Mouse (Mus musculus) limb, embryonic 12.5 days (tissue): ENCODE results near the gene Ccdc27. TPM values are rescaled to one million over a fixed set of nuclear protein-coding genes. Genes with fewer than 3 reads are reported as not detected.

ENCODE experiments used
- ATAC-seq: fragments of 200-750 bp; cut with Nextera tagmentation; 2 replicates; pipeline ENCODE4 v1.8.0; 2017; ENCODE audit warnings: low read depth, moderate TSS enrichment; ENCODE audit not compliant: insufficient number of reproducible peaks, insufficient read depth, low FRiP score, low TSS enrichment
- H3K27ac ChIP-seq: fragments of 300-500 bp; sonication (generic); 2 replicates; pipeline ENCODE4 v1.5.1; 2016; ENCODE audit warnings: mild to moderate bottlenecking, moderate library complexity
- H3K27me3 ChIP-seq: fragments of 300-500 bp; sonication (generic); 2 replicates; pipeline ENCODE4 v1.6.1; 2016; ENCODE audit warnings: mild to moderate bottlenecking, moderate library complexity
- H3K36me3 ChIP-seq: fragments of 300-500 bp; sonication (generic); 2 replicates; pipeline ENCODE4 v1.6.1; 2016; ENCODE audit warnings: mild to moderate bottlenecking, moderate library complexity
- H3K4me1 ChIP-seq: fragments of 300-500 bp; sonication (generic); replicated peaks from 2 replicates; pipeline ENCODE4 v1.6.1; 2016
- H3K4me2 ChIP-seq: fragments of 300-500 bp; sonication (generic); 2 replicates; pipeline ENCODE4 v1.6.1; 2016; ENCODE audit warnings: mild to moderate bottlenecking, moderate library complexity
- H3K4me3 ChIP-seq: fragments of 300-500 bp; sonication (generic); replicated peaks from 2 replicates; pipeline ENCODE4 v1.5.1; 2016; ENCODE audit warnings: mild to moderate bottlenecking
- H3K9ac ChIP-seq: fragments of 300-500 bp; sonication (generic); replicated peaks from 2 replicates; pipeline ENCODE4 v1.6.1; 2016; ENCODE audit warnings: mild to moderate bottlenecking, moderate library complexity
- H3K9me3 ChIP-seq: fragments of 300-500 bp; sonication (generic); 2 replicates; pipeline ENCODE4 v1.6.1; 2016; ENCODE audit warnings: mild to moderate bottlenecking, moderate library complexity
- WGBS: fragments of 180-500 bp; shearing (Covaris S2); methylation state at CpG from one replicate; pipeline ENCODE4 v1.1.7; 2016; 5-methylcytosine and 5-hydroxymethylcytosine counted together
- polyA plus RNA-seq: library from polyadenylated mRNA; unstranded; fragments of >200 nt; fragmentation: Nextera tagmentation; extraction: Ambion mirVana; gene quantifications from 2 replicates; pipeline ENCODE4 v1.2.1, GENCODE M21; 2016

Ccdc27 gene
- polyA plus RNA-seq, 1 experiment from 2014 or later: not detected

GRCm38 (mm10) chr4:154011646-154012089 is 30.8 kb downstream of the Ccdc27 start, which contains the start of gene Lrrc47:
Gene Lrrc47, plus strand, starts transcription at chr4:154011731.
- Histone ChIP-seq H3K4me2 (peak within 1 kb of the TSS; percentile 99), H3K4me3 (peak within 1 kb of the TSS; percentile 100), H3K27ac (peak within 1 kb of the TSS; percentile 72), H3K27me3 (no peaks in the 10 kb centered on the region), H3K9ac (peak within 1 kb of the TSS; percentile 97), H3K36me3 (peaks cover 40% of the 10 kb centered on the region), H3K9me3 (no peaks in the 10 kb centered on the region), H3K4me1 (peaks cover 24% of the 10 kb centered on the region)
- peak; percentile 91 for ATAC-seq
- WGBS: under 1% methylated on average over 54 of the region's 59 CpGs

DNA sequence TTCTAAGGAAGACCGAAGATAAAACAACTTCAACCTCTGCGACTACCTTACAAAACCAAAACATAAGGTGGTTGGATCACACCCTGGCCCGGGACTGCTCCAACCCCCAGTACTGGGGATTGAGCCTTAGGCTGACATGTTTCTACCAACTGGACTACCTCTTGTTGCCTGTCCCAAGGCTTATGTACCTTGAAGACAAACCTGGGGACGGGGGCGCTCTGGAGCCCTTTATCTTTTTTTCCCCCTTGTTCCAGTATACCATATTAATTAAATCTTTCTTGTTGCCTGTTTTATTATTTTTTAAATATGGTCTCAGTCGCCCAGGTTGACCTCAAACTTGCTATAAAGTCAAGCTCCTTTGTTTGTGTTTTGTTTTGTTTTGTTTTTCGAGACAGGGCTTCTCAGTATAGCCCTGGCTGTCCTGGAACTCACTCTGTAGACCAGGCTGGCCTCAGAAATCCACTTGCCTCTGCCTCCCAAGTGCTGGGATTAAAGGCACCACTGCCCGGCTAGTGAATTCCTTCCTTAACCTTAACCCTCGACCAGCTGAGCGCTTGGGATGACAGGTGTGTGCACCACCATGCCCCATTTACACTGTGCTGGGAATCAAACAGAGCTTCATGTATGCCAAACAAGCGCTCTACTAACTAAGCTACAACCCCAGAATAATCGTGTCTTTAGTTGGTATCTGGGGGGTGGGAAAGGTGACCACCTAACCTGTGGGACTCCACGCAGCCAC is 31.4 kb downstream of the Ccdc27 start:
- Histone ChIP-seq H3K36me3 (peaks cover 40% of the 10 kb centered on the region), H3K9me3 (no peaks in the 10 kb centered on the region), H3K27ac (peak overlapping the region; percentile 72), H3K4me3 (peak overlapping the region; percentile 100), H3K27me3 (no peaks in the 10 kb centered on the region), H3K4me2 (peak overlapping the region; percentile 99), H3K9ac (peak overlapping the region; percentile 97), H3K4me1 (peaks cover 24% of the 10 kb centered on the region)
- peak; percentile 56 for ATAC-seq
- WGBS: 29% methylated on average over 13 of the region's 13 CpGs

- Histone ChIP-seq H3K4me1 (peaks cover 11% of the 10 kb centered on the region), H3K4me3 (no peak overlapping the region), H3K36me3 (peaks cover 47% of the 10 kb centered on the region), H3K4me2 (no peak overlapping the region), H3K9ac (no peak overlapping the region), H3K9me3 (no peaks in the 10 kb centered on the region), H3K27me3 (no peaks in the 10 kb centered on the region), H3K27ac (no peak overlapping the region)
- WGBS: 78% methylated on average over 4 of the region's 4 CpGs
- no peak for ATAC-seq
Observed at GRCm38 (mm10) chr4:154007759-154008158, 34.7 kb downstream of the Ccdc27 start.

- no peak for ATAC-seq
- H3K9me3 ChIP-seq: no peaks in the 10 kb centered on the region
- H3K27me3 ChIP-seq: no peaks in the 10 kb centered on the region
- no peak overlapping the region for H3K4me2 ChIP-seq
- no peak overlapping the region for H3K4me3 ChIP-seq
- peaks cover 58% of the 10 kb centered on the region for H3K36me3 ChIP-seq
- H3K4me1 ChIP-seq: peaks cover 5% of the 10 kb centered on the region; the same call in 1 of the 2 replicates
- H3K27ac ChIP-seq: no peak overlapping the region
- WGBS: 91% methylated on average over 6 of the region's 6 CpGs
- no peak overlapping the region for H3K9ac ChIP-seq
Observed at GRCm38 (mm10) chr4:154006264-154006663, 36.2 kb downstream of the Ccdc27 start.

GRCm38 (mm10) chr4:154005488-154005887 is 37.0 kb downstream of the Ccdc27 start:
- H3K9ac ChIP-seq: no peak overlapping the region
- no peak overlapping the region for H3K4me2 ChIP-seq
- no peaks in the 10 kb centered on the region for H3K4me1 ChIP-seq
- H3K27ac ChIP-seq: no peak overlapping the region
- H3K27me3 ChIP-seq: no peaks in the 10 kb centered on the region
- H3K36me3 ChIP-seq: peaks cover 58% of the 10 kb centered on the region
- H3K4me3 ChIP-seq: no peak overlapping the region
- no peaks in the 10 kb centered on the region for H3K9me3 ChIP-seq
- no peak for ATAC-seq
- WGBS: 89% methylated on average over 5 of the region's 5 CpGs

DNA sequence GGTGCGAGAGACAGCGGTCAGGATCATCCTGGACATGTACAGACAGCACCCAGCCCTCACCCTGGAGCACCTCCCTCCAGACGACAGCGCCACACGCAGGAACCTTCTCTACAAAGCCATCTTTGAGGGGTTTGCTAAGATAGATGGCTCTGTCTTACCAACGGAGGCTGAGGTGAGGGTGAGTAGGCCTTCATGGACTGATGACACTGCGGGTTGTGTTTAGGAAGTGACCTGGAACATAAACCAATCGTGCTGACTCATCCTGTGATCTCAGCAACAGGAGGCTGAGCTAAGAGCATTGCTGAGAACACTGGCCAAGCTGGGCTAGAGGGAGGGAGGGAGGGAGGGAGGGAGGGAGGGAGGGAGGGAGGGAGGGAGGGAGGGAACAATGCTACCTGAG is 49.0 kb downstream of the Ccdc27 start:
- ATAC-seq: no peak
- no peak overlapping the region for H3K9ac ChIP-seq
- H3K27ac ChIP-seq: no peak overlapping the region
- H3K4me3 ChIP-seq: no peak overlapping the region
- H3K4me2 ChIP-seq: no peak overlapping the region
- H3K9me3 ChIP-seq: no peaks in the 10 kb centered on the region
- 90% methylated on average over 8 of the region's 8 CpGs for WGBS
- H3K4me1 ChIP-seq: no peaks in the 10 kb centered on the region
- no peaks in the 10 kb centered on the region for H3K27me3 ChIP-seq
- peaks cover 100% of the 10 kb centered on the region for H3K36me3 ChIP-seq

DNA sequence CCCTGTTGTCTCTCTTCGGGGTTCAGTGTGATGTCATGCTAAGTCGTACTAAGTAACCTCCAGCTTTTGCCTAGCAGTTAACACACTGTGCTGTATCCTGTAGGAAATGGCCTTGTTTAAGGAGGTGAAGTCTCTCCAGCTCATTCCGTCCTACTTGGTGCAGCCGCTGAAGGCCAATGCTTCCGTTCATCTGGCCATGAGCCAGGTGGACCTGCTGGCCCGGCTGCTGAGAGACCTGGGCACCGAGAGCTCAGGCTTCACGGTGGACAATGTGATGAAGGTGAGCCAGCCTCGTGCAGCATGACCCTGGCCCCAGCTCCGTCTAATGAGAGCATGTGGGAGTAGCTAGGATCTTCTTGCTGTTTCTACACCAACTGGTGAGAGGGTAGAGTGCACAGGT is 49.8 kb downstream of the Ccdc27 start:
- Histone ChIP-seq H3K4me2 (no peak overlapping the region), H3K9ac (no peak overlapping the region), H3K4me1 (no peaks in the 10 kb centered on the region), H3K9me3 (no peaks in the 10 kb centered on the region), H3K27ac (no peak overlapping the region), H3K27me3 (no peaks in the 10 kb centered on the region), H3K4me3 (no peak overlapping the region), H3K36me3 (peaks cover 100% of the 10 kb centered on the region)
- WGBS: 91% methylated on average over 10 of the region's 10 CpGs
- ATAC-seq: no peak

- Histone ChIP-seq H3K9ac (no peak overlapping the region), H3K9me3 (no peaks in the 10 kb centered on the region), H3K36me3 (peaks cover 66% of the 10 kb centered on the region), H3K4me3 (no peak overlapping the region), H3K27ac (no peak overlapping the region), H3K4me2 (no peak overlapping the region), H3K27me3 (no peaks in the 10 kb centered on the region), H3K4me1 (peaks cover 14% of the 10 kb centered on the region)
- no peak for ATAC-seq
- WGBS: 97% methylated on average over 11 of the region's 11 CpGs
Observed at GRCm38 (mm10) chr4:153980470-153980869, 62.0 kb downstream of the Ccdc27 start.

GRCm38 (mm10) chr4:153979243-153979642 is 63.2 kb downstream of the Ccdc27 start:
- H3K9ac ChIP-seq: no peak overlapping the region
- 91% methylated on average over 10 of the region's 10 CpGs for WGBS
- H3K27ac ChIP-seq: no peak overlapping the region
- peaks cover 54% of the 10 kb centered on the region for H3K36me3 ChIP-seq
- no peaks in the 10 kb centered on the region for H3K9me3 ChIP-seq
- no peaks in the 10 kb centered on the region for H3K27me3 ChIP-seq
- H3K4me1 ChIP-seq: peaks cover 15% of the 10 kb centered on the region
- no peak overlapping the region for H3K4me3 ChIP-seq
- H3K4me2 ChIP-seq: no peak overlapping the region
- ATAC-seq: no peak

Other genes with a start within 250 kb of the Ccdc27 start
- gene A430005L14Rik, start 85.4 kb downstream of the Ccdc27 start, polyA plus RNA-seq: 105 and 116 TPM in 2 replicates
- gene Dffb, start 67.6 kb downstream of the Ccdc27 start, polyA plus RNA-seq: 14.9 and 15.9 TPM in 2 replicates
- 20.4 and 21.0 TPM in 2 replicates for gene Cep104, start 67.5 kb downstream of the Ccdc27 start, polyA plus RNA-seq
- 34.4 and 37.8 TPM in 2 replicates for gene Lrrc47, start 30.9 kb downstream of the Ccdc27 start, polyA plus RNA-seq
- gene Smim1, start 16.4 kb downstream of the Ccdc27 start, polyA plus RNA-seq: 6.3 and 8.1 TPM in 2 replicates
- gene Trp73, start 97.5 kb upstream of the Ccdc27 start, polyA plus RNA-seq: 1.2 and 1.9 TPM in 2 replicates
- 46.0 and 48.5 TPM in 2 replicates for gene Wrap73, start 99.7 kb upstream of the Ccdc27 start, polyA plus RNA-seq
- 111 and 115 TPM in 2 replicates for gene Tprgl, start 118.0 kb upstream of the Ccdc27 start, polyA plus RNA-seq
- 58.4 and 59.0 TPM in 2 replicates for gene Megf6, start 128.1 kb upstream of the Ccdc27 start, polyA plus RNA-seq